Mouse (Mus musculus) left cerebral cortex, postnatal 36 days (tissue): ENCODE data around the gene Timp1. TPM values are rescaled to one million over a fixed set of nuclear protein-coding genes. Genes with fewer than 3 reads are reported as not detected.

Source experiments
- DNase-seq, 2 experiments: peaks; one replicate each; pipeline ENCODE4 v3.0.0; 2021 to 2022; ENCODE audit warnings: low spot score in 2 of 2, mixed read lengths in 1 of 2
- intact Hi-C: fragments of 180-260 bp; cut with DNase I; formaldehyde crosslinking; loops from one replicate; pipeline ENCODE4 v1.15.1; 2025
- microRNA-seq: library from miRNA; unstranded; fragments of <30 nt; microRNA quantifications from one replicate; pipeline ENCODE4 v1.2.0, GENCODE M21; 2022
- total RNA-seq, 2 experiments: library from RNA; stranded (reverse); gene quantifications; 2 replicates each; pipeline ENCODE4 v1.2.3; 2021

The Timp1 gene
- total RNA-seq, 2 experiments from 2014 or later: 0.63 to 0.99 TPM

DNA sequence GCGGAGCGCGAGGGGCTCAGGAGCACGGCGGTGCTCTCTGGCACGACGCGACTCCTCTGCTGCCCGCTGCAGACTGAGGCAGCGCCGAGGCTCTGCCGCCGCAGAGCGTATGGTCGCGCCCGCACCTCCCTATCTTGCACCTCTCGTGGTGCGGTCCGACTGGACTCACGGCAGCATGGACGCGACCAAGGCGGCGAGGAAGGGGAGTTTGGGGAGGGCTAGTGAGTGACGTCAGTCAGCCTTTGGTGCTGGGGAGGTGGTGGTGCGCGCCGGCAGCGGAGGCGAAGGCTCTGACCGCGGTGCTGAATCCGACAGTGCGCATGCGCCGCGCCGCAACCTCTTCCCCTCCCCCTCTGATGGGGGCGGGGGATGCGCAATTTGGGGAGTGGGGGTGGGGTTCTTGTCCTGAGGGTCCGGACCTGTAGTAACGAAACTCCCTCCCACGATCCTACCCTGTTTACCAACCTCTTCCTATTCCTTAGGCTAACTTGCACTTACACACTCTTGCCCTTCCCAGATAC, 50.9 kb downstream of the Timp1 start, which contains the start of gene Syn1:
Syn1 (minus strand) TSS at position 161 of the 521 bp plus-strand sequence.
- intact Hi-C loops: loop anchor here (10.0 kb wide), 1 partner anchor 96 kb away; no protein-coding TSS in a partner anchor
- peak; percentile 81 to 82 for DNase-seq

- intact Hi-C loops: loop anchor here (10.0 kb wide), 1 partner anchor 97 kb away; no protein-coding TSS in a partner anchor
- peak in 1 of 2 experiments; percentile 24 for DNase-seq
Observed at GRCm38 (mm10) chrX:20921366-20921765, 51.4 kb downstream of the Timp1 start.

DNA sequence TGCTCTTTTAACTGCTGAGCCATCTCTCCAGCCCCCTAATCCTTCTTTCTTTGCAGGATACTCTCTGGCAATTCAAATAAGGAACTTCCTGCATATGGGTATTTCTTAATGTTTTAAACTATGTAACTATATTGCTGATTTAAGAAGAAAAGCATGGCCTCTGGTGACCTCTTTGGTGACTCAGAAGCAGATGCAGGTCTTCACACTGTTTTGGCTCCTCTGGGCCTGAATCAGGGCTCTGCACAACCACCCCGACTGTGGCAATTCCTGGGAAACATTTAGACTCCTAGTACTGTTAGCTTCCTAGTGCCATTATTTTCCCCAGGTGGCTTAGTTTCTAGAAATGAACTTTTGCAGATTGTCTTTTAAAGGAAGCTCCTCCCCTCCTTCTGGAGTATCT, 53.5 kb downstream of the Timp1 start:
- DNase-seq: no peak
- intact Hi-C loops: loop anchor here (10.0 kb wide), 1 partner anchor 99 kb away; no protein-coding TSS in a partner anchor

Small RNAs within 50 kb of the gene (microRNA-seq; reads per million reads assigned to microRNA genes)
- gene Gm24824 (not detected), gene Mir5617 (9.1 reads per million, percentile 28 among the genes with 10 or more reads in this experiment)

Other genes starting within 250 kb of the Timp1 start
- 100 to 1,000 TPM; 334 to 347 TPM for gene Uba1, start 211.8 kb upstream of the Timp1 start, total RNA-seq
- 100 to 1,000 TPM; 265 to 299 TPM for gene Cdk16, start 182.2 kb upstream of the Timp1 start, total RNA-seq
- gene Usp11, start 166.3 kb upstream of the Timp1 start, total RNA-seq: 100 to 1,000 TPM; 100 to 114 TPM
- gene Araf, start 72.4 kb upstream of the Timp1 start, total RNA-seq: 100 to 1,000 TPM; 172 to 185 TPM
- 100 to 1,000 TPM; 554 to 584 TPM for gene Syn1, start 50.8 kb downstream of the Timp1 start, total RNA-seq
- gene Cfp, start 61.4 kb downstream of the Timp1 start, total RNA-seq: 10 to 100 TPM in 1 of 2 experiments, 1 to 10 TPM in 1; 6.0 to 18.8 TPM
- gene Elk1, start 80.4 kb downstream of the Timp1 start, total RNA-seq: 10 to 100 TPM; 55.4 to 62.5 TPM
- 10 to 100 TPM; 11.4 to 16.4 TPM for gene Uxt, start 91.9 kb downstream of the Timp1 start, total RNA-seq
- gene Zfp182, start 192.2 kb downstream of the Timp1 start, total RNA-seq: 10 to 100 TPM in 1 of 2 experiments, 1 to 10 TPM in 1; 7.4 to 13.5 TPM
- not detected for gene Spaca5, start 198.2 kb downstream of the Timp1 start, total RNA-seq
- 1 to 10 TPM; 2.4 to 2.9 TPM for gene Zfp300, start 219.4 kb downstream of the Timp1 start, total RNA-seq
- not detected for gene Ssxa1, start 245.7 kb downstream of the Timp1 start, total RNA-seq